Mouse (Mus musculus) midbrain, postnatal 0 days (tissue): ENCODE measurements around the gene Clcc1. TPM values are rescaled to one million over a fixed set of nuclear protein-coding genes. Genes with fewer than 3 reads are reported as not detected.
A peak's percentile ranks its signal among the peaks of the same experiment; 100 is the strongest.

Source experiments
- ATAC-seq: fragments of 200-750 bp; cut with Nextera tagmentation; 2 replicates; pipeline ENCODE4 v1.8.0; 2017; ENCODE audit warnings: moderate number of reproducible peaks, mild to moderate bottlenecking, moderate TSS enrichment, moderate library complexity; ENCODE audit not compliant: low FRiP score
- DNase-seq: peaks from one replicate; pipeline ENCODE4 v3.0.0-alpha.2; 2015; ENCODE audit warnings: low spot score
- H3K27ac ChIP-seq: fragments of 300-500 bp; sonication (generic); 2 replicates; pipeline ENCODE4 v1.5.1; 2014; ENCODE audit warnings: low read depth, mild to moderate bottlenecking, low read length, mixed read lengths
- H3K27me3 ChIP-seq: fragments of 300-500 bp; sonication (generic); 2 replicates; pipeline ENCODE4 v1.6.1; 2014; ENCODE audit warnings: low read length, control low read depth, mixed read lengths; ENCODE audit not compliant: insufficient read depth
- H3K36me3 ChIP-seq: fragments of 300-500 bp; sonication (generic); 2 replicates; pipeline ENCODE4 v1.6.1; 2014; ENCODE audit warnings: low read length, control low read depth, mixed read lengths; ENCODE audit not compliant: insufficient read depth
- H3K4me1 ChIP-seq: fragments of 300-500 bp; sonication (generic); 2 replicates; pipeline ENCODE4 v1.6.1; 2014; ENCODE audit warnings: mild to moderate bottlenecking, control low read depth, antibody characterized with exemption, low read length, mixed read lengths; ENCODE audit not compliant: insufficient read depth
- H3K4me2 ChIP-seq: fragments of 300-500 bp; sonication (generic); 2 replicates; pipeline ENCODE4 v1.6.1; 2014; ENCODE audit warnings: low read depth, mild to moderate bottlenecking, low read length, mixed read lengths; ENCODE audit not compliant: poor library complexity, severe bottlenecking
- H3K4me3 ChIP-seq: fragments of 300-500 bp; sonication (generic); 2 replicates; pipeline ENCODE4 v1.5.1; 2014; ENCODE audit warnings: low read depth, mild to moderate bottlenecking, low read length, moderate library complexity
- H3K9ac ChIP-seq: fragments of 300-500 bp; sonication (generic); replicated peaks from 2 replicates; pipeline ENCODE4 v1.6.1; 2014; ENCODE audit warnings: mild to moderate bottlenecking, low read length, moderate library complexity, mixed read lengths; ENCODE audit not compliant: poor library complexity, severe bottlenecking
- H3K9me3 ChIP-seq: fragments of 300-500 bp; sonication (generic); 2 replicates; pipeline ENCODE4 v1.6.1; 2016; ENCODE audit warnings: low read length, control low read depth
- CTCF ChIP-seq: IDR thresholded peaks from 2 replicates; pipeline ENCODE4 v1.5.1; 2016; ENCODE audit warnings: antibody characterized with exemption, mild to moderate bottlenecking
- WGBS: fragments of 180-500 bp; shearing (Covaris S2); extraction: QIAGEN DNeasy Blood & Tissue Kit; methylation state at CpG from one replicate; pipeline ENCODE4 v1.1.7; 2014; 5-methylcytosine and 5-hydroxymethylcytosine counted together
- polyA plus RNA-seq: library from polyadenylated mRNA; unstranded; fragments of >200 nt; fragmentation: Nextera tagmentation; extraction: Ambion mirVana; gene quantifications from 2 replicates; pipeline ENCODE4 v1.2.1, GENCODE M21; 2015
- total RNA-seq: library from RNA; depleted of rRNA; stranded (reverse); fragments of >200 nt; gene quantifications from 2 replicates; pipeline ENCODE4 v1.2.3, GENCODE M21; 2014; rRNA removed

Gene Clcc1
- total RNA-seq (39.6 and 55.3 TPM in 2 replicates), polyA plus RNA-seq (49.4 and 50.6 TPM in 2 replicates)

GRCm38 (mm10) chr3:108653710-108654379 lies at the start of gene Clcc1:
Gene Clcc1 (plus strand): TSS chr3:108653913.
- no peaks in the 10 kb centered on the region for H3K36me3 ChIP-seq
- peak; percentile 97 for ATAC-seq
- TF ChIP-seq CTCF = no peak
- H3K27me3 ChIP-seq = no peaks in the 10 kb centered on the region
- H3K4me2 ChIP-seq = peak within 1 kb of the TSS; percentile 56
- H3K4me1 ChIP-seq = peaks cover 3% of the 10 kb centered on the region; the same call in 1 of the 2 replicates
- no peaks in the 10 kb centered on the region for H3K9me3 ChIP-seq
- WGBS = under 1% methylated on average over 56 of the region's 57 CpGs
- H3K9ac ChIP-seq = peak within 1 kb of the TSS; percentile 87
- DNase-seq = peak; percentile 95
- peak within 1 kb of the TSS; percentile 87 for H3K4me3 ChIP-seq
- H3K27ac ChIP-seq = peak within 1 kb of the TSS; percentile 84

- H3K4me2 ChIP-seq = no peak overlapping the region
- ATAC-seq = no peak
- H3K4me3 ChIP-seq = no peak overlapping the region
- H3K4me1 ChIP-seq = no peaks in the 10 kb centered on the region
- TF ChIP-seq CTCF = no peak
- H3K9me3 ChIP-seq = no peaks in the 10 kb centered on the region
- H3K27me3 ChIP-seq = no peaks in the 10 kb centered on the region
- no peak overlapping the region for H3K27ac ChIP-seq
- peaks cover 4% of the 10 kb centered on the region for H3K36me3 ChIP-seq
- no peak for DNase-seq
- WGBS = 55% methylated on average over 3 of the region's 3 CpGs
- no peak overlapping the region for H3K9ac ChIP-seq
Measured at GRCm38 (mm10) chr3:108608906-108609305, 44.8 kb upstream of the Clcc1 start.

DNA sequence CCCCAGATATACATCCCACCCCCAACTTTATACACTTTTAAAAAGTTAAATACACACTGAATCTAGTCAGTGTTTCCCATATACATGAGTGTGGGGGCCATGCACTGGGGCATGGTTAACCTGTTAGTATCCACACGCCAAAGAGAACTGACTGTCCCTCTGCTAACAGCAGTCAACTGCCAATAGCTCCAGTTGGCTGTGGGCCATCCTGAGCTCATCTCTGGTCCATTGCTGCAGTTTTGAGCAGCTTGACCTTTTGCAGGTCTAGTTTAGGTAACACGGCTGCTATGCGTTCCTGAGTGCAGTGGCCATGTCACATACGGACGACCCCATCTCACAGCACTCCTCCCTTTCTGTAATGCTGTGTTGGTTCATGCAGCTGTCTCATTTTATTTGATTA lies 19.0 kb upstream of the Clcc1 start:
- 89% methylated on average over 5 of the region's 5 CpGs for WGBS
- no peaks in the 10 kb centered on the region for H3K9me3 ChIP-seq
- H3K4me2 ChIP-seq = no peak overlapping the region
- H3K4me1 ChIP-seq = no peaks in the 10 kb centered on the region
- H3K4me3 ChIP-seq = no peak overlapping the region
- H3K27me3 ChIP-seq = no peaks in the 10 kb centered on the region
- TF ChIP-seq CTCF = no peak
- no peak overlapping the region for H3K27ac ChIP-seq
- ATAC-seq (no peak), DNase-seq (no peak)
- H3K36me3 ChIP-seq = peaks cover 23% of the 10 kb centered on the region
- no peak overlapping the region for H3K9ac ChIP-seq

- no peak overlapping the region for H3K27ac ChIP-seq
- H3K4me1 ChIP-seq = no peaks in the 10 kb centered on the region
- H3K36me3 ChIP-seq = peaks cover 33% of the 10 kb centered on the region
- no peak overlapping the region for H3K4me2 ChIP-seq
- no peak overlapping the region for H3K4me3 ChIP-seq
- H3K9ac ChIP-seq = no peak overlapping the region
- ATAC-seq (no peak), DNase-seq (peak; percentile 10)
- TF ChIP-seq CTCF = peak; percentile 52
- no peaks in the 10 kb centered on the region for H3K9me3 ChIP-seq
- H3K27me3 ChIP-seq = no peaks in the 10 kb centered on the region
- WGBS = 69% methylated on average over 4 of the region's 4 CpGs
Measured at GRCm38 (mm10) chr3:108639412-108639811, 14.3 kb upstream of the Clcc1 start.

DNA sequence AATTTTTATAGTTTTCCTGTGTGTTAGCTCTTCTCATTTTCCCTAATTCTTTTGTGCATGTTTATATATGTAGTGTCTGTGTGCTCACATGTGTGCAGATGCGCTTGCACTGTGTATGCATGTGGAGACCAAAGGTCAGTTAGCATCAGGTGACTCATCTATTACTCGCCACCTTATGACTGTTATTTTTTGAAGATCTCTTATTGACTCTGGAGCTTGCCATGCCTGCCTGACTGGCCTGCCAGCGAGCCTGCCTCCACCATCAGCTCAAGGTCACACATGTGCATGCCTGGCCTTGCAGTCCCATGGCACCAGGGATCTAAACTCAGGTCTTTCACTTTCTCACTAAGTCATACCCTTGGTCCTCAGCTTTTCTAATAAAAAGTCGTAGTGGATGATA lies 12.7 kb upstream of the Clcc1 start:
- DNase-seq (no peak), ATAC-seq (no peak)
- H3K4me3 ChIP-seq = no peak overlapping the region
- TF ChIP-seq CTCF = no peak
- no peaks in the 10 kb centered on the region for H3K4me1 ChIP-seq
- H3K27me3 ChIP-seq = no peaks in the 10 kb centered on the region
- no peaks in the 10 kb centered on the region for H3K9me3 ChIP-seq
- 94% methylated on average over 4 of the region's 4 CpGs for WGBS
- no peak overlapping the region for H3K9ac ChIP-seq
- no peak overlapping the region for H3K27ac ChIP-seq
- H3K36me3 ChIP-seq = peaks cover 39% of the 10 kb centered on the region
- no peak overlapping the region for H3K4me2 ChIP-seq

DNA sequence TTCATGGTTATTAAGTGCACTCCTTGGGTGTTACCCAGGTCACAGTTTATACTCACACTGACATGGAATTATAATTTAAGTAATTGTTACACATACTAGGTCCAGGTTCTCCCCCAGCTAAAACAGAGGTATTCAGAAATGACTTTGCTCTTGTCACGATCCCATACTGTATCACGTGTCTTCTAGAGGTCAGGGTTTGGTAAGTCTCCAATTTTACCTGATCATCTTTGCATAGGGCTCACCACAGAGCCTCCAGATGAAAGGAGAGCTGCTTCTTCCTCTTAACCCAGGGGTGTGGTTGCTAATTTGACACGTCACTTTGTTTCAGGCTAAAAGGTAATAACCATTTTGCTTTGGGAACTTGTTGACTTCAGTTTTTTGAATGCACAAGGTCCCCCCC lies 8.9 kb upstream of the Clcc1 start:
- Histone ChIP-seq H3K4me1 (no peaks in the 10 kb centered on the region), H3K9me3 (no peaks in the 10 kb centered on the region), H3K36me3 (peaks cover 22% of the 10 kb centered on the region), H3K27ac (no peak overlapping the region), H3K4me3 (no peak overlapping the region), H3K4me2 (no peak overlapping the region), H3K27me3 (no peaks in the 10 kb centered on the region), H3K9ac (no peak overlapping the region)
- DNase-seq (no peak), ATAC-seq (no peak)
- TF ChIP-seq CTCF = no peak
- WGBS = 95% methylated on average over 3 of the region's 3 CpGs
